Mouse (Mus musculus) CD4-positive helper T cell, adult 2 months (primary cell): Measurements from ENCODE around the gene Gm42517.

Source experiments
- DNase-seq: peaks from one replicate; pipeline ENCODE4 v3.0.0-alpha.2; 2012; ENCODE audit warnings: low read depth, missing footprints, low spot score

Gm42517 gene

GRCm38 (mm10) chr5:108349511-108350148 lies 18.1 kb downstream of the Gm42517 start:
- DNase-seq, result peak; percentile 17

GRCm38 (mm10) chr5:108347843-108348242 lies 19.9 kb downstream of the Gm42517 start:
- DNase-seq, result no peak

GRCm38 (mm10) chr5:108345313-108346071 lies 22.2 kb downstream of the Gm42517 start:
- peak; percentile 18 for DNase-seq

- no peak for DNase-seq
These were observed 24.0 kb downstream of the Gm42517 start for GRCm38 (mm10) chr5:108343680-108344170.

GRCm38 (mm10) chr5:108338049-108338448 lies 29.7 kb downstream of the Gm42517 start:
- DNase-seq, result no peak

- DNase-seq, result no peak
These were observed 30.3 kb downstream of the Gm42517 start for GRCm38 (mm10) chr5:108337385-108337784.

GRCm38 (mm10) chr5:108331051-108331450 lies 36.7 kb downstream of the Gm42517 start:
- no peak for DNase-seq
